Mouse (Mus musculus) intestine, embryonic 16.5 days (tissue): ENCODE data around the gene I830077J02Rik. TPM values are rescaled to one million over a fixed set of nuclear protein-coding genes. Genes with fewer than 3 reads are reported as not detected.

Experiments used
- ATAC-seq: fragments of 200-750 bp; cut with Nextera tagmentation; 2 replicates; pipeline ENCODE4 v1.8.0; 2017; ENCODE audit warnings: moderate TSS enrichment, moderate library complexity
- H3K27ac ChIP-seq: fragments of 300-500 bp; sonication (generic); 2 replicates; pipeline ENCODE4 v1.5.1; 2014; ENCODE audit warnings: mild to moderate bottlenecking, low read length
- H3K27me3 ChIP-seq: fragments of 300-500 bp; sonication (generic); replicated peaks from 2 replicates; pipeline ENCODE4 v1.6.1; 2014; ENCODE audit warnings: low read length, control low read depth, mixed read lengths; ENCODE audit not compliant: control insufficient read depth, insufficient read depth
- H3K36me3 ChIP-seq: fragments of 300-500 bp; sonication (generic); 2 replicates; pipeline ENCODE4 v1.6.1; 2014; ENCODE audit warnings: low read length, control low read depth; ENCODE audit not compliant: control insufficient read depth, insufficient read depth
- H3K4me1 ChIP-seq: fragments of 300-500 bp; sonication (generic); 2 replicates; pipeline ENCODE4 v1.6.1; 2014; ENCODE audit warnings: low read length, control low read depth, mixed read lengths; ENCODE audit not compliant: control insufficient read depth, insufficient read depth
- H3K4me2 ChIP-seq: fragments of 300-500 bp; sonication (generic); 2 replicates; pipeline ENCODE4 v1.6.1; 2014; ENCODE audit warnings: low read depth, low read length, control low read depth
- H3K4me3 ChIP-seq: fragments of 300-500 bp; sonication (generic); 2 replicates; pipeline ENCODE4 v1.5.1; 2014; ENCODE audit warnings: mild to moderate bottlenecking, low read length
- H3K9ac ChIP-seq: fragments of 300-500 bp; sonication (generic); 2 replicates; pipeline ENCODE4 v1.6.1; 2014; ENCODE audit warnings: low read depth, low read length
- H3K9me3 ChIP-seq: fragments of 300-500 bp; sonication (generic); 2 replicates; pipeline ENCODE4 v1.6.1; 2016; ENCODE audit warnings: low read length, control low read depth; ENCODE audit not compliant: control insufficient read depth
- WGBS: fragments of 180-500 bp; shearing (Covaris S2); extraction: QIAGEN DNeasy Blood & Tissue Kit; methylation state at CpG from one replicate; pipeline ENCODE4 v1.1.7; 2014; 5-methylcytosine and 5-hydroxymethylcytosine counted together
- polyA plus RNA-seq: library from polyadenylated mRNA; unstranded; fragments of >200 nt; fragmentation: Nextera tagmentation; extraction: Ambion mirVana; gene quantifications from 2 replicates; pipeline ENCODE4 v1.2.1, GENCODE M21; 2015

Gene I830077J02Rik
- polyA plus RNA-seq, 1 experiment from 2014 or later, result 1.1 TPM

DNA sequence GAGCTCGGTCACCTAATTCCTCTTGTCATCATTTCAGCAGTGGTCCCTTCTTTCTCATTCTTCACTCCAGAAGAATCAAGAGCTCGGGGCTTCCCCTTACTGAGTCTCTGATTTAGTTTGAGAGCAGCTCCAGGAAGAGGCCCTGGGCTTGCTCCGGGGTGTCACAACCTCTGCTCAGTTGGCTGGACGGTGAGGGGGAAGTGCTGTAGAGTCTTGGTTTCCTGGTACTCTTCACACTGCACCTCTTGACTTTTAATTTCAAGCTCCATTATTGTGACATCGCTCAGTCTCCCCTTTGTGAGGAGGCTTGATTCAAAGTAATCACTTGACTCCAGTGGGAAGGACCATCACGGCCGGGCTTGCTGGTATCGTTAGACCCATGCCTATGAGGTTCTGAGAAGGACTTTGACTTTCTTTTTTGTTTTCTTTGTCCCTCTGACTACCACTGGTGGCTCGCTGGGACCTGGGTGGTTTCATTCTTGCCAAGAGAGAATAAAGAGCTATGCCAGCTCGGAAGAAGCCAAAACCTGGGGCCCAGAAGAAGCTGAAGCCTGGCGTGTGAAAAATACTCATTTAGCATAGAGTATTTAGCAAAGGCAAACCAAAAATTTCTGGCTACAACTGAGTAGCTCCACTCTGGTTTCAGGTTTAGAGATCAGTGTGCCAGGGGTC is 21.8 kb downstream of the I830077J02Rik start:
- no peak for ATAC-seq
- Histone ChIP-seq H3K9me3 (no peaks in the 10 kb centered on the region), H3K4me1 (no peaks in the 10 kb centered on the region), H3K4me3 (no peak overlapping the region), H3K27me3 (no peaks in the 10 kb centered on the region), H3K4me2 (no peak overlapping the region), H3K27ac (no peak overlapping the region), H3K9ac (no peak overlapping the region), H3K36me3 (no peaks in the 10 kb centered on the region)
- WGBS, result 79% methylated on average over 11 of the region's 11 CpGs

DNA sequence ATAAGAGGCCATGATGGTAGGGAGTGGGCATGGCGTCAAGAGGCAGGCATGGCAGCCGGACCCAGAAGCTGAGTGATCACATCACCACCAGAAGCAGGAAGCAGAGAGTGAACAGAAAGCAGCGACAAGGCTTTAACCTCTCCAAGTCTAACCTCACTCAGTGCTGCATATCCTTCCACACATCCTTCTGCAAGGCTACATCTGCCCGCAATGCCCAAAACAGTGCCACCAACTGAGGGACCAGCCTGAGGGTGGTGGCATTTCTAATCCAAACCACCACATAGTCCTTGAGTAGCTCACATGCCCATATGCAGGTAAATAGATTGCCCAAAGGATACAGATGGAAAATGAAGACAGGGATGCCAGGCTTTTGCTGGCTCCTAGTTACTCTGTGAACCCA is 23.5 kb downstream of the I830077J02Rik start:
- Histone ChIP-seq H3K4me3 (no peak overlapping the region), H3K4me1 (no peaks in the 10 kb centered on the region), H3K27ac (no peak overlapping the region), H3K36me3 (no peaks in the 10 kb centered on the region), H3K4me2 (no peak overlapping the region), H3K9ac (no peak overlapping the region), H3K27me3 (no peaks in the 10 kb centered on the region), H3K9me3 (no peaks in the 10 kb centered on the region)
- 88% methylated on average over 4 of the region's 4 CpGs for WGBS
- no peak for ATAC-seq

DNA sequence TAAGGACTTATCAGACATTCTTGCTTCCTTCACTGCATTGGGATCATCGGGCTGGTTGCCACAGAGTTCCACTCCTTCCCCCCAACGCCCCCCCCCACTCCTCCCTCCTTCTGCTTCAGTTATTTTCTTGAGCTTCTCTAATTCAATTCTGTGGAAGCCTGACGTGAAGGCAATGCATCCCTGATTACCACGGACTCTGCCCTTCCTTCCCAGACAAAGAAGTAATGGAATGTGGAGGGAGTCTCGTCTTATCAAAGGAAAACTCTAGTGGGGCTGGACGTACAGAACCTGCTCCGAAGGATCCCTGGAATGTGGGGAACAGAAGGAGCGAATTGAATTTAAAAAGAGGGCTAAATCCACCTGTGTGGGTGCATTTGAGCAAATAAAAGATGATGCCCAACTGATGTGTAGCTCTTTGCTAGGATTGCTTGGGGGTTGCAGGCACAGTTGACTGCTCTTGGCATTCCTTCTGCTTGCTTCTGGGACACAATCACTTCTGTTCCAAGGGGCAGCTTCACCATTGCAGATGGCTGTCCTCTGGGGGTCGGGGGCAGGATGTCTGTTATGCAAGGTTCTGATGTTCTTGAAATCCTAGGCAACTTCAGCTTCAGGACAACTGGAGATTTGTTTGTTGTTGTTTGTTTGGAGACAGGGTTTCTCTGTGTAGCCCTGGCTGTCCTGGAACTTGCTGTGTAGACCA is 24.4 kb downstream of the I830077J02Rik start:
- Histone ChIP-seq H3K9ac (no peak overlapping the region), H3K36me3 (no peaks in the 10 kb centered on the region), H3K4me2 (no peak overlapping the region), H3K4me1 (no peaks in the 10 kb centered on the region), H3K27me3 (no peaks in the 10 kb centered on the region), H3K4me3 (no peak overlapping the region), H3K9me3 (no peaks in the 10 kb centered on the region), H3K27ac (no peak overlapping the region)
- no peak for ATAC-seq
- 39% methylated on average over 9 of the region's 9 CpGs for WGBS

- no peaks in the 10 kb centered on the region for H3K4me1 ChIP-seq
- no peak overlapping the region for H3K27ac ChIP-seq
- ATAC-seq, result no peak
- no peaks in the 10 kb centered on the region for H3K9me3 ChIP-seq
- H3K4me3 ChIP-seq, result no peak overlapping the region
- no peaks in the 10 kb centered on the region for H3K36me3 ChIP-seq
- WGBS, result 93% methylated on average over 9 of the region's 9 CpGs
- no peak overlapping the region for H3K4me2 ChIP-seq
- no peak overlapping the region for H3K9ac ChIP-seq
- H3K27me3 ChIP-seq, result no peaks in the 10 kb centered on the region
These were observed 27.7 kb downstream of the I830077J02Rik start for GRCm38 (mm10) chr3:105904721-105905120.

DNA sequence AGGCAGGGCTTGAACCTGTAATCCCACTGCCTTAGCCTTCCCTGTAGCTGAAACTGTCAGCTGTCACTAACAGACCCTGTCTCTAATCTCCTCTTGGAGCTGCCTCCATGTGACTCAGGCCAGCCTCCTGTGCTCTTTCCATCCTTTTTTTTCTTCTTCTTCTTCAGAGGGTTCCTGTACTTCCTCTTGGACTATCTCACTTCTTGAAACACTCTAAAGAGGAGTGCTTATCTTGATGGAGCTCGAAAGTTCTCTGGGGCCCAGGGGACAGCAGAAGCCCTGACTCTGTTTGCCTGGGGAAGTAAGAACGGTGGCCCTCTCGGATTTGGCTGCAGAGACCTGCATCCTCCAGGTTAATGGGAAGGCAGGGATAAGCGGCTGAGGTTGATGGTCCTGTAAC is 28.3 kb downstream of the I830077J02Rik start:
- no peak overlapping the region for H3K9ac ChIP-seq
- no peak for ATAC-seq
- H3K4me3 ChIP-seq, result no peak overlapping the region
- H3K9me3 ChIP-seq, result no peaks in the 10 kb centered on the region
- no peak overlapping the region for H3K4me2 ChIP-seq
- H3K36me3 ChIP-seq, result no peaks in the 10 kb centered on the region
- H3K27me3 ChIP-seq, result no peaks in the 10 kb centered on the region
- no peaks in the 10 kb centered on the region for H3K4me1 ChIP-seq
- 63% methylated on average over 4 of the region's 4 CpGs for WGBS
- no peak overlapping the region for H3K27ac ChIP-seq

DNA sequence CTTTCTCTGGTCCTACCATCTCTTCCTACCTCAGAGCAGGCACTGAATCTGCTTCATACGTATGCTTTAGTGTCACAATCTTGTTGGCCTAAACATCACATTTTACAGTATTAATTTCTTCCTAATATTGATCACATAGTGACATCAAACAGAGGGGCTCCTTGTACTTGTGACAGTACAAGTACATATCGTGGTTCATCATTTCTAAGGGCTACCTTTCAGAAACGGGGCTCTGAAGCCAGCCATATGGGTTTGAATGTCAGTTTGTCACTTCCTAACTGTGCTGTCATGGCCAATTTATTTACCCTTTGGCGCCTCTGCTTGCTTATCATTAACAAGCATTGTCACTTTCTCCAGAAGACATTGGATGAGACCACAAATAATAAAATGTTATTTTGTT is 31.0 kb downstream of the I830077J02Rik start:
- Histone ChIP-seq H3K4me1 (no peaks in the 10 kb centered on the region), H3K4me2 (no peak overlapping the region), H3K36me3 (no peaks in the 10 kb centered on the region), H3K27ac (no peak overlapping the region), H3K4me3 (no peak overlapping the region), H3K27me3 (no peaks in the 10 kb centered on the region), H3K9ac (no peak overlapping the region), H3K9me3 (no peaks in the 10 kb centered on the region)
- 68% methylated on average over 4 of the region's 4 CpGs for WGBS
- no peak for ATAC-seq

DNA sequence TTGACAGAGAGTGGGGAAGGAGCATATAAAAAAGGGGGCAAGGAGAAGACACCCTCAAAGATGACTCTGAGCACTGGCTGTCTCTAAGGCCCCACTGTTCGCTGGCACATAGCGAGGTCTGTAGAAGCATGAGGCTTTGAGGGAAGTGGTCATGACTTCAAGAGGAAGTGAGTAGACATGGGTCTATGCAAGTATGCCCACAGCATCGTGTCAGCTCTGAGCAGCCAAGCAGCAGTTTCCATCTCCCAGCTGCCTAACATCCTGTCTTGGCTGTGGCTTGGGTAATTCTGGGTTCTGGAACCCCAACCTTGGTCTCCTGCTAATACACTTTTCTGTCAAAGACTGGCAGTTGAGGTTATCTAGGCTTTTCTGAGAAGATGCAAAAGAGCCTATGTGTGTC is 31.7 kb downstream of the I830077J02Rik start:
- Histone ChIP-seq H3K4me1 (no peaks in the 10 kb centered on the region), H3K36me3 (no peaks in the 10 kb centered on the region), H3K9ac (no peak overlapping the region), H3K9me3 (no peaks in the 10 kb centered on the region), H3K27me3 (no peaks in the 10 kb centered on the region), H3K4me2 (no peak overlapping the region), H3K4me3 (no peak overlapping the region), H3K27ac (no peak overlapping the region)
- 77% methylated on average over 3 of the region's 3 CpGs for WGBS
- ATAC-seq, result no peak

DNA sequence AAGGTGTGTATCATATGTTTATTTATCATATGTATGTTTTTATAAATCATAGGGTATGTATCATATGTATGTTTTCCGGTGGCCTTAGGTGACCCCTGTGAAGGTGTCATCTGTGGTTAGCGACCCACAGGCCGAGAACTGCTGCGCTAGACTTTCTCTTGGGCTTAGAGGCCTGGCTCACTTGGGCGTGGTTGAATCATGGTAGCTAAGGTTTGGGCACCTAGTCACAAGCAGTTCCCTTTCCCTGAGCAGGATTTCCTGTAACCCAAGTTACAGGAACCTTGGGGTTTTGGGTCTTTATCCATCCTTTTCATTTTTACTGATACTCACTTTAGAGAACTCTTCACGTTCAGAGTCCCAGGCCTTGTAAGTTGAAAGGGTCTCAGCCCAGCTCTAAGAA is 32.2 kb downstream of the I830077J02Rik start:
- Histone ChIP-seq H3K4me3 (no peak overlapping the region), H3K27me3 (no peaks in the 10 kb centered on the region), H3K27ac (no peak overlapping the region), H3K9me3 (no peaks in the 10 kb centered on the region), H3K4me2 (no peak overlapping the region), H3K9ac (no peak overlapping the region), H3K36me3 (no peaks in the 10 kb centered on the region), H3K4me1 (peaks cover 2% of the 10 kb centered on the region; the same call in 1 of the 2 replicates)
- no peak for ATAC-seq
- 78% methylated on average over 6 of the region's 6 CpGs for whole genome bisulfite sequencing

- no peak overlapping the region for H3K4me2 ChIP-seq
- peaks cover 8% of the 10 kb centered on the region for H3K4me1 ChIP-seq
- peak; percentile 13; the same call in 1 of the 2 replicates for ATAC-seq
- H3K27ac ChIP-seq, result no peak overlapping the region
- no peaks in the 10 kb centered on the region for H3K36me3 ChIP-seq
- no peak overlapping the region for H3K9ac ChIP-seq
- H3K4me3 ChIP-seq, result no peak overlapping the region
- no peaks in the 10 kb centered on the region for H3K9me3 ChIP-seq
- 40% methylated on average over 8 of the region's 8 CpGs for WGBS
- no peaks in the 10 kb centered on the region for H3K27me3 ChIP-seq
These were observed 32.9 kb downstream of the I830077J02Rik start for GRCm38 (mm10) chr3:105899394-105900147.
